Mouse (Mus musculus) stomach, postnatal 0 days (tissue): ENCODE measurements around the gene Tle2.

Experiments
- CTCF ChIP-seq: IDR thresholded peaks from 2 replicates; pipeline ENCODE4 v1.5.1; 2016; ENCODE audit warnings: antibody characterized with exemption, low read depth, mild to moderate bottlenecking, moderate library complexity
- EP300 ChIP-seq: optimal IDR thresholded peaks from 2 replicates; pipeline ENCODE3; 2016; ENCODE audit warnings: antibody characterized with exemption

DNA sequence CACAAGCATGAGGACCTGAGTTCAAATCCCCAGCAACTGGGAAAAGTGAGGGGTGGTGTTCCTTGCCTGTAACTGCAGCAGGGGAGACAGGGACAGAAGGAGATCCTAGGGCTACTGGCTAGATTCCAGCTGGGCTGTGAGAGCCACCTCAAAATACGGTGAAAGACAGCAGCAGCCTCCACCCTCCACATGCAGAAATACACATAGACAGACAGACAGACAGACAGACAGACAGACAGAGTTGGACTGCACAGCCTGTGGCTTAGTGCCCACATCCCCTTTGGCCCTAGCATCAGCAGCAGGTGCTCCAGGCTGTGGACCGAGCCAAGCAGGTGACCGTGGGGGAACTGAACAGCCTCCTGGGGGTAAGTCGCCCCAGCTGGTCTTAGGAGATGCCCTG, 5.6 kb downstream of the Tle2 start:
- TF ChIP-seq CTCF, result no peak
- TF ChIP-seq EP300, result no peak
